Mouse (Mus musculus) v-Abl transformed pro-B cells (cell line): ENCODE results near the gene Igf2r.

ENCODE experiments used
- in situ Hi-C, 2 experiments: fragments of 400-800 bp; cut with MboI; formaldehyde crosslinking; loops; one replicate each; pipeline ENCODE4 v1.15.1; 2025; ENCODE audit not compliant: unreplicated experiment in 2 of 2

Gene Igf2r

GRCm38 (mm10) chr17:12723986-12724766 is 45.3 kb downstream of the Igf2r start:
- in situ Hi-C loops: no loop called here

GRCm38 (mm10) chr17:12722622-12723021 is 46.8 kb downstream of the Igf2r start:
- in situ Hi-C loops: no loop called here

- in situ Hi-C loops: no loop called here
Observed at GRCm38 (mm10) chr17:12721118-12721886, 48.2 kb downstream of the Igf2r start.

- in situ Hi-C loops: no loop called here
Observed at GRCm38 (mm10) chr17:12718251-12718650, 51.2 kb downstream of the Igf2r start.

- in situ Hi-C loops: no loop called here
Observed at GRCm38 (mm10) chr17:12717445-12717844, 52.0 kb downstream of the Igf2r start.

GRCm38 (mm10) chr17:12715032-12715431 is 54.4 kb downstream of the Igf2r start:
- in situ Hi-C loops: no loop called here

GRCm38 (mm10) chr17:12714080-12714561 is 55.3 kb downstream of the Igf2r start:
- in situ Hi-C loops: no loop called here

GRCm38 (mm10) chr17:12712993-12713392 is 56.5 kb downstream of the Igf2r start:
- in situ Hi-C loops: no loop called here

GRCm38 (mm10) chr17:12712191-12712590 is 57.3 kb downstream of the Igf2r start:
- in situ Hi-C loops: no loop called here

- in situ Hi-C loops: no loop called here
Observed at GRCm38 (mm10) chr17:12710976-12711375, 58.5 kb downstream of the Igf2r start.

- in situ Hi-C loops: no loop called here
Observed at GRCm38 (mm10) chr17:12710050-12710780, 59.2 kb downstream of the Igf2r start.

- in situ Hi-C loops: no loop called here
Observed at GRCm38 (mm10) chr17:12708398-12708797, 61.1 kb downstream of the Igf2r start.

GRCm38 (mm10) chr17:12706590-12707049 is 62.8 kb downstream of the Igf2r start:
- in situ Hi-C loops: no loop called here

GRCm38 (mm10) chr17:12702901-12703300 is 66.6 kb downstream of the Igf2r start:
- in situ Hi-C loops: no loop called here

- in situ Hi-C loops: no loop called here
Observed at GRCm38 (mm10) chr17:12700373-12700772, 69.1 kb downstream of the Igf2r start.

GRCm38 (mm10) chr17:12691899-12692298 is 77.6 kb downstream of the Igf2r start:
- in situ Hi-C loops: no loop called here

GRCm38 (mm10) chr17:12689537-12689936 is 79.9 kb downstream of the Igf2r start:
- in situ Hi-C loops: no loop called here

- in situ Hi-C loops: no loop called here
Observed at GRCm38 (mm10) chr17:12688427-12689110, 80.9 kb downstream of the Igf2r start.

- in situ Hi-C loops: no loop called here
Observed at GRCm38 (mm10) chr17:12684928-12685624, 84.4 kb downstream of the Igf2r start.

- in situ Hi-C loops: no loop called here
Observed at GRCm38 (mm10) chr17:12684412-12684811, 85.1 kb downstream of the Igf2r start.
